Mouse (Mus musculus) T-helper 1 cell (primary cell): ENCODE results near the gene Purb.
"Not testable (repeated sequence)": the region's sequence is repeated elsewhere in the genome, so short reads cannot be mapped to it uniquely, and the experiment has no call there.

Source experiments
- in situ Hi-C: fragments of 300-600 bp; cut with MboI, MseI; formaldehyde crosslinking; loops from one replicate; pipeline ENCODE4 v1.15.1; 2025; ENCODE audit warnings: high pct_unique_total_duplicates

The Purb gene

DNA sequence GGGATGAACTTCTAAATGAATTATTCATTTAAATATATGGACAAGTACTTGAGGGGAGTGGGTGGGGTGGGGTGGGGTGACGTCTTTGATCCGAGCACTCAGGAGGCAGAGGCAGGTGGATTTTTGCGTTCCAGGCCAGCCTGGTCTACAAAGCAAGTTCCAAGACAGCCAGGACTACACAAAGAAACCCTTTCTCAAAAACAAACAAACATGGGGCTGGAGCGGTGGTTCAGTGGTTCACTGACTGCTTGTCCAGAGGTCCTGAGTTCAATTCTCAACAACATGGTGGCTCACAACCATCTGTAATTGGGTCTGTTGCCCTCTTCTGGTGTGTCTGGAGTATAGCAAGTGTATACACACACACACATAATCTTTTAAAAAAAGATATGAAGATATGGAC is 30.3 kb downstream of the Purb start:
- in situ Hi-C loops = no loop called here

DNA sequence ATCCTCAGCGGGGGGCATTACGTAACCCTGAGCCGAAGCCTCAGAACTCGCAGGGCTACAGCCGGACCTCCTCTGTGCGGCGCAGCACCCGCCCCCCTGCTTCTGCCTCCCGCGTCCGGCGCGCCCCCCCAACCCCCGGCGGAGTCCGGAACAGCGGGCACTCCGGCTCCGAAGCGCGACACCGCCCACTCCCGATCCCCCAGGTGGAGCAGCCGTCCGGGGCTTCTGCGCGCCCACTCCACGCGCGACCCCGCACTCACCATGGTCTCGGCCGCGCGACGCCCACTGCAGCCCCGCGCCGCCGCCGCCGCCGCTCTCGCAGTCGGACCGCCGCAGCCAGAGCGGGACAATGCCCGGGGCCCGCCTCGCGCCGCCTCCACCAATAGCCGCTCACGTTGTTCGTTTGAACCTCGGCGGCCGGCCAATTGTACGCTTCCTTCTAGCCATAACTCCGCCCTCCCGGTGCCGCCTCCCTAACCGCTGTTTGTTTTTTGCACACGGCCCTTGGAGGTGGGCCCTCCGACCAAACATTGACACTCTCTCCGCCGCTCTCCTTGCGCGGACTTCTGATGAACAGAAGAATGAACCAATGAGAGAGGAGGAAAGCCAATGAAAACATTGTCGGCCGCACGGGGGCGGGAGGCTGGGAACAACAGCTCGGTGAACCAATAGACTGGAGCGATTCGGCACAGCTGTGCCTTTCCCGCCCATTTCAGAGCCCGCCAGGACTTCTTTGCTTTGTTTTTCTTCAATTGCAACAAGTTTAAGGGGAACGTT is 31.5 kb downstream of the Purb start, which contains the start of gene H2afv:
Gene H2afv, minus strand, starts transcription at position 367 of the 777 bp plus-strand sequence.
- in situ Hi-C loops = no loop called here

DNA sequence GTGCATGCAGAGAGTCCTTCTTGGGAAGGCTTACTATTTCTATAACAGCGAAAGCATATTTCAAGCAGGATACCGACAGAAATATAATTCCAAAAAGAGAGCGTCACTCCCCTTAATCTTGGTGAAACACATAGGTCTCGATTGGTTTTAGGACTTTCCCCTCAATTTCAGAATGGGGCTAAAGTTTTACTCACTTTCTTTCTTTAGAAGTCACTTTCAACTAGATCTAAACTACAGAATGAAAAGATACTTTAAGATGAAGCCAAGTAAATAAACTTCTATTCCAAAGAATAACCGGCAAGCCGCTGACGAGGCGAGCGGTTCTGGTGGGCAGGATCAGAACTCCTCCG is 32.0 kb downstream of the Purb start:
- in situ Hi-C loops = no loop called here

DNA sequence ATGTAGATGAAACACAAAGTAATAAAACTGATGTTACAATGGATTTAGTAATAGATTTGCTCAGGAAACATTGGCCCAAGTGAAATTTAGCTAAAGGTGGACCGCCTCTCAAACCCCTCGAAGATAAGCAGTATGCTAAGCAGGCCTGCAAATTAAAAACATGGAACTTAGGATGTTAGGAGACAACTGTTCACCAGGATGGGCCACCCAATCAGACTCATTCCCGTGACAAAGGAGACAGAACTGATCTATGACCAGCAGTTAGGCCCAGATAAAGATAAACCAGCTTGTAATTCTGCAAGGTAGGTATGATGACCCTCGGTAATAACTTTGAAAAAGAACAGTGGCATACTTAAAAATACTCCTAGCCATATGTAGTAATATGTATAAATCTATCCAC is 32.6 kb downstream of the Purb start:
- in situ Hi-C loops = no loop called here

DNA sequence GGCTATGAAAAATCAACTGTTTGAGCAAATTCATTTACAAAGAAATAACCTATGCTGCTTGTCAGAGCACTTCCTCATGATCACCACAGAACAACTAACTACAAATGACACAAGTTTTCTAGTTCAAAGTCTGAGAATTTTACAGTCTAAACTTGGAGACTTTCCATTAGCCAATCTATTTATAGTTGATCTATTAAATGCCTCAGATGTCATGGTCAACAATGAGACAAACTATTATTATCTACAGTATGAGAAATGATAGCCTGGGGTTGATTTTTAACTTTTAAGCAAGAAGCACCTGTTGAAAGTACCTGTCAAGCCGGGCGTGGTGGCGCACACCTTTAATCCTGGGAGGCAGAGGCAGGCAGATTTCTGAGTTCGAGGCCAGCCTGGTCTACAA is 33.2 kb downstream of the Purb start:
- in situ Hi-C loops = no loop called here

DNA sequence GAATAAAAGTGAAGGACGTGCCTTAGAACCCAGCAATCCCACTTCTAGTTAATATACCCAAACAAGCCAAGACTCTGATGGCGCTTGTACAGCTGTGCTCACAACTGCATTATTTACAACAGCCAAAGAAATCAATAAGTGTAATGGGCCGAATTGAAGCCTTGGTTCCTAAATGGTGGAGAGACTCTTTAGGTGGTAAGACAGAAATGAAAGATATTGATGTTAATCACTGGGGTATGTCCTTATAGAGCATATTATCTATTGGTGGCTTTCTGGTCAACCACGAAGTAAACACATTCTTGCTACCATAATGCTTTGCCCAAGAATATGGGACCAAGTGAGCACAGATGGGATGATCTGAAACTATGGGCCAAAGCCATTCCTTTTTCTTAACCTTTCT is 35.5 kb downstream of the Purb start:
- in situ Hi-C loops = no loop called here

DNA sequence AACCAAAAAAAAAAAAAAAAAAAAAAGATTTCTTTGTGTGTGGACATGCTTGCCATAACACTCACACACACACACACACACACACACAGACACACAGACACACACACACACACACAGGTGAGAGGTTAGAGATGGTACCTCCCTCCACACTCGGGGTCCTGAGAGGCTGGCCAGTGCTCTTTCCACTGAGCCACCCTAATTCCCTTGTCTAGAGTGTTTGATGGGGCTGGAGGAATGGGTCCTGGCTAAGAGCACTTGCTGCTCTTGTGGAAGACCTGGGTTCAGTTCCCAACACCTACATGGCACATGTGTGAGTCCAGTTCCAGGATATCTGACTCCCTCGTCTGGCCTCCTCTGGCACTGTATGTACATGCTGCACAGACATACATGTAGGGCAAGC is 38.0 kb downstream of the Purb start:
- in situ Hi-C loops = no loop called here

DNA sequence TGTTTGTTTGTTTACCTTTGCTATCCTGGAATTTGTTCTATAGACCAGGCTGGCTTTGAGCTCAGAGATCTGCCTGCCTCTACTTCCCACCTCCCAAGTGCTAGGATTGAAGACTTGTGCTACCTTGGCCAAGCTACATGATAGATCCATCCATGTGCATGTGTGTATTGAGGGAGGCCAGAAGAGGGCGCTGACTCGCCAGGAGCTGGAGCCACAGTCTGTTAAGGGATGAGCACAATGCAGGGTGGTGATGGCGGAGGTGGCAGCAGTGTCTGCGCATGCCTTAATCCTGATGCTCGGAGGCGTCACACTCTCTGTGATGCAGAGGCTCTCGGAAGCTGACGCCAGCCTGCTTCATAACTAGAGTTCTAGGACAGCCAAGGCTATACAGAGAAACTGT is 39.3 kb downstream of the Purb start:
- in situ Hi-C loops = no loop called here

DNA sequence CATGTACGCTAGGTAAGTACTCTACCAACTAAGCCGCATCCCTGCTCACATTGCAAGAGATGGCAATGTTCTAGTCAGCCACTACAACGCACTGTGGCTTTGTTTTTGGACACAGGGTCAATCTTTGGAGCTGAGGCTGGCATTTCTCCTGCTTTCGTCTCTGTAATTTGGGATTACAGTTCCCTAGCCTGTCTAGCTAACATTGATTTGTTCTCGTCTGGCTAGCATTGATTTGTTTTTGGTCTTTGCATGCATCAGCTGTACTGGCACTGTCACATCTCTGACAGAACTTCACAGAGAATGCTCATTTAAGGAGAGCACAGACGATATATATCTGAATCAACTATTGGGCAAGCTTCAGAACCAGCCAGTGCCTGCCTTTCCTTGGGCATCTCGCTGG is 45.5 kb downstream of the Purb start:
- in situ Hi-C loops = no loop called here

DNA sequence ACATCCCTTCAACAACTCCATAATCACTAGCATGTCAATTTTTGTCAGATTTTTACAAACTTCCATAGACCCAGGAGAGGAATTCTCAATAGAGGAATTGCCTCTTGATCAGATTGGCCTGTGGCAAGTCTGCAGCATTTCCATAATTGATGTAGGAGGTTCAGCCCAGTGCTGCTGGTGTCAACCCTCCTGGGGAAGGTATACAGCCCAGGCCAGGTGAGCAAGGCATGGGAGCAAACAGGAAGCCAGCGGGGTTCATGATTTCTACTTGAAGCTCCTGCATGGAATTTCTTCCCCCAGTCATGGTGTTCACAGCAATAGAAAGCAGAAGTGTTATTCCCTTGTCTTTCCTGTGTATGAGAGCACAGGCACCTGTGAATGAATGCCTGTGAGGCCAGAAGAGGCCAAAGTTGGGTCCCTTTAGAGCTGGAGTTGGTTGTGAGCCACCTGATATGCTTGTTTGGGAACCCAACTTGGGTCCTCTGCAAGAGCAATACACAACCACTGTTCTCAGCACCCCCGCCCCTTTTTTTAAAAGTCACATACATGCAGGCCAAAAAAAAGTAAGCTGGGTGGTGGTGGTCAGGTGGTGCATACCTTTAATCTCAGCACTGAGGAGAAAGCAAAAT is 54.9 kb downstream of the Purb start:
- in situ Hi-C loops = no loop called here

DNA sequence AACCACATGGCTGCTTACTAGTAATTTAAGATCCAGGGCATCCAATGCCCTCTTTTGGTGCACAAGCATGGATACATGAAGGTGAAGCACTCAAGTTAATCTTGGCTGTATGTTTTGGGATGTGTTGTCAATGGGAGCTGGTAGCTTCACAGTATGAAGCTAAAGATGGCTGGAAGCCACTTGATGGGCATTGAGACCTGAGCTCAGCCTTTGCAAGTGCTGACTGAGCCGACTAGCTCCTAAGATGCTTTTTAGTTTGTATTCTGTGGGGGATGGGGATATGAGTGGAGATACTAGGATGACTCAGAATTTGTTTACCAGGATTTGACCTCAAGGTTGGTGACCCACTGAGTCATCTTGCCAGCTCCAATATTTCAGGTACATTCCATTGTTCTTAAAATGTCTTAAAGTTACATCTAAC is 55.4 kb downstream of the Purb start:
- in situ Hi-C loops = no loop called here

DNA sequence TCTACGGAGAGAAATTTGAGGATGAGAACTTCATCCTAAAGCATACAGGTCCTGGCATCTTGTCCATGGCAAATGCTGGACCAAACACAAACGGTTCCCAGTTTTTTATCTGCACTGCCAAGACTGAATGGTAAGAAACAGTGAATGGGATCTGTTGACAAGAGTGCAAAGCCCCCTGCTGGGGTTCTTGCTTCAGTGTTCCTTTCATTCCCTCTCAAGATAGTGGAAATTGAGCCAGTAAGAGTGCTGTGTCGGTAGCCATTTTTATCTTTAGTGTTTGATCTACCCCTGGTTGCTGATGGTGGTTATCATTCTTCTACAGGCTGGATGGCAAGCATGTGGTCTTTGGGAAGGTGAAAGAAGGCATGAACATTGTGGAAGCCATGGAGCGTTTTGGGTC is 56.6 kb downstream of the Purb start:
- in situ Hi-C loops = not testable (repeated sequence)

DNA sequence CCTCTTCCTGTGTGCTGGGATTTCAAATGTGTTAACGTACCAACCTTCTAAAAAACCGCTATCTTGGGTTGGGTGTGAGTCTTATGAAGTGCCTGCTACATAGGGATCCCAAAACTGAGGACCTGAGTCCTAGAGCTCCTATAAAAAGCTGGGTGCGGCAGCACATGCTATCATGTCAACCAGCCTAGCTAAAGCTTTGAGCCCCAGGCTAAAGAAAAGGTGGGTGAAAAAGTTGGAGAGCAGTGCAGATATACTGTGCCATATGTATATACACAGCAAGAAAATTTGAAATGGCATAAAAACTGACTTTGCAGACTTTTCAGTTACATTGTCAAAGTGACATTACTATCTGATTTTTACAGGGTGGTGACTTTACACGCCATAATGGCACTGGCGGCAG is 57.0 kb downstream of the Purb start:
- in situ Hi-C loops = no loop called here
